Mouse (Mus musculus) kidney, embryonic 14.5 days (tissue): Measurements from ENCODE around the gene Creld2. TPM values are rescaled to one million over a fixed set of nuclear protein-coding genes. Genes with fewer than 3 reads are reported as not detected.

ENCODE experiments used
- ATAC-seq: fragments of 200-750 bp; cut with Nextera tagmentation; 2 replicates; pipeline ENCODE4 v1.8.0; 2017; ENCODE audit warnings: moderate number of reproducible peaks, mild to moderate bottlenecking, moderate TSS enrichment, moderate library complexity; ENCODE audit not compliant: low FRiP score, low TSS enrichment
- H3K27ac ChIP-seq: fragments of 300-500 bp; sonication (generic); 2 replicates; pipeline ENCODE4 v1.5.1; 2014; ENCODE audit warnings: low read depth, mild to moderate bottlenecking, low read length, moderate library complexity, mixed read lengths
- H3K27me3 ChIP-seq: fragments of 300-500 bp; sonication (generic); 2 replicates; pipeline ENCODE4 v1.6.1; 2014; ENCODE audit warnings: mild to moderate bottlenecking, low read length; ENCODE audit not compliant: control insufficient read depth, insufficient read depth
- H3K36me3 ChIP-seq: fragments of 300-500 bp; sonication (generic); 2 replicates; pipeline ENCODE4 v1.6.1; 2014; ENCODE audit warnings: low read length, mixed read lengths; ENCODE audit not compliant: control insufficient read depth, insufficient read depth
- H3K4me1 ChIP-seq: fragments of 300-500 bp; sonication (generic); 2 replicates; pipeline ENCODE4 v1.6.1; 2014; ENCODE audit warnings: low read length, mixed read lengths; ENCODE audit not compliant: control insufficient read depth, insufficient read depth
- H3K4me2 ChIP-seq: fragments of 300-500 bp; sonication (generic); replicated peaks from 2 replicates; pipeline ENCODE4 v1.6.1; 2014; ENCODE audit warnings: low read depth, mild to moderate bottlenecking, low read length
- H3K4me3 ChIP-seq: fragments of 300-500 bp; sonication (generic); 2 replicates; pipeline ENCODE4 v1.5.1; 2014; ENCODE audit warnings: mild to moderate bottlenecking, low read length
- H3K9ac ChIP-seq: fragments of 300-500 bp; sonication (generic); 2 replicates; pipeline ENCODE4 v1.6.1; 2014; ENCODE audit warnings: low read depth, mild to moderate bottlenecking, low read length, moderate library complexity
- H3K9me3 ChIP-seq: fragments of 300-500 bp; sonication (generic); 2 replicates; pipeline ENCODE4 v1.6.1; 2016; ENCODE audit warnings: low read length; ENCODE audit not compliant: control insufficient read depth
- WGBS: fragments of 180-500 bp; shearing (Covaris S2); extraction: QIAGEN DNeasy Blood & Tissue Kit; methylation state at CpG from one replicate; pipeline ENCODE4 v1.1.7; 2014; 5-methylcytosine and 5-hydroxymethylcytosine counted together
- polyA plus RNA-seq: library from polyadenylated mRNA; unstranded; fragments of >200 nt; fragmentation: Nextera tagmentation; extraction: Ambion mirVana; gene quantifications from 2 replicates; pipeline ENCODE4 v1.2.1, GENCODE M21; 2014

Creld2 gene
- polyA plus RNA-seq, 1 experiment from 2014 or later, result 100 TPM

- H3K36me3 ChIP-seq, result peaks cover 37% of the 10 kb centered on the region
- H3K9ac ChIP-seq, result no peak overlapping the region
- no peak overlapping the region for H3K4me2 ChIP-seq
- peaks cover 7% of the 10 kb centered on the region; the same call in 1 of the 2 replicates for H3K4me1 ChIP-seq
- no peaks in the 10 kb centered on the region for H3K27me3 ChIP-seq
- WGBS, result 93% methylated on average over 6 of the region's 6 CpGs
- H3K9me3 ChIP-seq, result no peaks in the 10 kb centered on the region
- no peak for ATAC-seq
- no peak overlapping the region for H3K27ac ChIP-seq
- no peak overlapping the region for H3K4me3 ChIP-seq
These were observed 8.0 kb downstream of the Creld2 start for GRCm38 (mm10) chr15:88827466-88827865.

DNA sequence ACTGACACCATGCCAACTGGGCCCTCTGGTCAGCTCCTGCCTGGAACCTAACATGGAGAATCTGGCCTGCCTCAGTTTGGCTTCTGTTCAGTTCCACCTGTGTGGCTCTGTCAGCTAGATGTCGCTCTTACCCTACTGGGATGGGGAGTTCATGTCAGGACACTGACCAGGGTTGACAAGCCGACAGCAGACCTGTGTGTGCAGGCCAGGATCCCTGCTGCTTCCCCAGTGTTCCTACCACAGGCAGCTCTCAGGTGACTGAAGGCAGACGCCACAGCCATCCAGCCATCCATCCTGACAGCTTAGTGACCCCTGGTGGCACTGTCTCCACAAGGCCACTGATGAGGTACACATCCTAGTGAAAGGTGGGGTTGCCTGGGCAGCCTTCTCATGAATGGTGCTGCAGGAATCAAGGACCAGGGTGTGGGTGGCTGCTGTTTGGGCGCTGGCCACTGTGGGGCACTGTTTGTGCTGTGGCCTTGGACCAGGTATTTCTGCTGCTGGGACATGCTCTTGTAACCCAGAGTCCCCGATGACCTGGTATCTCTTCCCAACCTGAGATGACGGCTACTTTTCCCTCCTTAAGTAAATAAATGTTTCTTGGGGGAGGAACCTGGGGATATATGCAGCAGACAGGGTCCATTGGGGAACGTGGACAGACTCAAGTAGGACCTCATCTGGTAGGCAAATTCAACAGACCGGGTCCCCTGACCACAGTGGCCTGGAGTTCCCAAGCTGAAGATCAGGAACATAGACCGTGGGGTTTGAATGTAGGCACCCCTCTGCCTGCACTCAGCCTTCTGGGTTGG, 8.7 kb downstream of the Creld2 start:
- ATAC-seq, result peak; percentile 50

GRCm38 (mm10) chr15:88828800-88829705, 9.6 kb downstream of the Creld2 start:
- peak; percentile 91 for ATAC-seq
- 61% methylated on average over 15 of the region's 17 CpGs for WGBS
- Histone ChIP-seq H3K4me1 (peaks cover 7% of the 10 kb centered on the region; the same call in 1 of the 2 replicates), H3K27me3 (no peaks in the 10 kb centered on the region), H3K36me3 (peaks cover 22% of the 10 kb centered on the region), H3K27ac (no peak overlapping the region), H3K9me3 (no peaks in the 10 kb centered on the region), H3K4me2 (no peak overlapping the region), H3K4me3 (no peak overlapping the region), H3K9ac (no peak overlapping the region)

More for the DNA sequence above, 8.7 kb downstream of the Creld2 start:
- Histone ChIP-seq H3K9me3 (no peaks in the 10 kb centered on the region), H3K9ac (no peak overlapping the region), H3K36me3 (peaks cover 31% of the 10 kb centered on the region), H3K4me2 (no peak overlapping the region), H3K27ac (no peak overlapping the region), H3K27me3 (no peaks in the 10 kb centered on the region), H3K4me3 (no peak overlapping the region), H3K4me1 (peaks cover 7% of the 10 kb centered on the region; the same call in 1 of the 2 replicates)
- 27% methylated on average over 9 of the region's 9 CpGs for WGBS

- no peak for ATAC-seq
- Histone ChIP-seq H3K4me2 (no peak overlapping the region), H3K27ac (no peak overlapping the region), H3K4me1 (peaks cover 7% of the 10 kb centered on the region; the same call in 1 of the 2 replicates), H3K9me3 (no peaks in the 10 kb centered on the region), H3K9ac (no peak overlapping the region), H3K27me3 (no peaks in the 10 kb centered on the region), H3K36me3 (peaks cover 14% of the 10 kb centered on the region), H3K4me3 (no peak overlapping the region)
- WGBS, result 79% methylated on average over 6 of the region's 6 CpGs
These were observed 10.5 kb downstream of the Creld2 start for GRCm38 (mm10) chr15:88829791-88830440.

GRCm38 (mm10) chr15:88830696-88831095, 11.2 kb downstream of the Creld2 start:
- Histone ChIP-seq H3K27ac (no peak overlapping the region), H3K36me3 (peaks cover 6% of the 10 kb centered on the region), H3K9ac (no peak overlapping the region), H3K9me3 (no peaks in the 10 kb centered on the region), H3K4me3 (no peak overlapping the region), H3K4me2 (no peak overlapping the region), H3K27me3 (no peaks in the 10 kb centered on the region), H3K4me1 (peaks cover 7% of the 10 kb centered on the region; the same call in 1 of the 2 replicates)
- 73% methylated on average over 5 of the region's 5 CpGs for WGBS
- ATAC-seq, result no peak

GRCm38 (mm10) chr15:88831482-88831881, 12.0 kb downstream of the Creld2 start:
- H3K4me3 ChIP-seq, result no peak overlapping the region
- no peak overlapping the region for H3K27ac ChIP-seq
- no peak overlapping the region for H3K4me2 ChIP-seq
- H3K9ac ChIP-seq, result no peak overlapping the region
- no peaks in the 10 kb centered on the region for H3K9me3 ChIP-seq
- no peaks in the 10 kb centered on the region; the same call in 1 of the 2 replicates for H3K36me3 ChIP-seq
- WGBS, result 37% methylated on average over 5 of the region's 5 CpGs
- H3K4me1 ChIP-seq, result peaks cover 7% of the 10 kb centered on the region; the same call in 1 of the 2 replicates
- no peaks in the 10 kb centered on the region for H3K27me3 ChIP-seq
- ATAC-seq, result no peak

GRCm38 (mm10) chr15:88832536-88832935, 13.1 kb downstream of the Creld2 start:
- no peaks in the 10 kb centered on the region for H3K36me3 ChIP-seq
- WGBS, result 73% methylated on average over 9 of the region's 9 CpGs
- peaks cover 7% of the 10 kb centered on the region; the same call in 1 of the 2 replicates for H3K4me1 ChIP-seq
- no peak for ATAC-seq
- no peak overlapping the region for H3K27ac ChIP-seq
- no peak overlapping the region for H3K4me3 ChIP-seq
- no peak overlapping the region for H3K9ac ChIP-seq
- no peaks in the 10 kb centered on the region for H3K27me3 ChIP-seq
- no peak overlapping the region for H3K4me2 ChIP-seq
- H3K9me3 ChIP-seq, result no peaks in the 10 kb centered on the region

DNA sequence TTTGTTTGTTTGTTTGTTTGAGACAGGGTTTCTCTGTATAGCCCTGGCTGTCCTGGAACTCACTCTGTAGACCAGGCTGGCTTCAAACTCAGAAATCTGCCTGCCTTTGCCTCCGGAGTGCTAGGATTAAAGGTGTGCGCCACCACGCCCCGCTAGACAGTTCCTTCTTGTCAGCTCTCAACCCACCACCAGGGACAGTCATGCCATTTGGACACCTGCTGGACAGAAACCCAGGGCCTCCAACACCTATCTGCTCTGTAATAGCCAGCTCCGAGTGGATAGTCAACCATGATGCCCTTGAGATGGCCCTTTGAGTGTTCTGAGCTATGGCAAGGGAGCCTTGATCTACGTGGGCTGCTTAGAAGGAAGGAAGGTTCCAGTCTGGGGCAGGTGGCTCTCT, 16.6 kb downstream of the Creld2 start:
- no peak for ATAC-seq
- Histone ChIP-seq H3K4me2 (no peak overlapping the region), H3K27me3 (no peaks in the 10 kb centered on the region), H3K27ac (no peak overlapping the region), H3K9me3 (no peaks in the 10 kb centered on the region), H3K36me3 (no peaks in the 10 kb centered on the region), H3K4me1 (peaks cover 17% of the 10 kb centered on the region), H3K4me3 (no peak overlapping the region), H3K9ac (no peak overlapping the region)
- 80% methylated on average over 6 of the region's 6 CpGs for WGBS
